Mouse (Mus musculus) gastrocnemius, adult 2 months (tissue): ENCODE measurements around the gene Fancc. TPM values are rescaled to one million over a fixed set of nuclear protein-coding genes. Genes with fewer than 3 reads are reported as not detected.

Source experiments
- DNase-seq: peaks from one replicate; pipeline ENCODE4 v3.0.0; 2022
- H3K27ac ChIP-seq: fragments of 200-600 bp; 2 replicates; pipeline ENCODE4 v1.8.1; 2022; ENCODE audit warnings: mild to moderate bottlenecking
- H3K4me3 ChIP-seq: fragments of 200-600 bp; 2 replicates; pipeline ENCODE4 v1.8.1; 2022; ENCODE audit warnings: mild to moderate bottlenecking, moderate library complexity
- CTCF ChIP-seq: fragments of 200-600 bp; IDR thresholded peaks from 2 replicates; pipeline ENCODE4 v1.8.1; 2022; ENCODE audit warnings: antibody characterized with exemption, mild to moderate bottlenecking, moderate library complexity
- intact Hi-C: fragments of 180-260 bp; cut with DNase I; formaldehyde crosslinking; loops from one replicate; pipeline ENCODE4 v1.15.1; 2025
- total RNA-seq, 2 experiments: library from RNA; stranded (reverse); gene quantifications; 2 replicates each; pipeline ENCODE4 v1.2.3; 2021

Gene Fancc
- total RNA-seq, 2 experiments from 2014 or later: 2.3 to 2.6 TPM

DNA sequence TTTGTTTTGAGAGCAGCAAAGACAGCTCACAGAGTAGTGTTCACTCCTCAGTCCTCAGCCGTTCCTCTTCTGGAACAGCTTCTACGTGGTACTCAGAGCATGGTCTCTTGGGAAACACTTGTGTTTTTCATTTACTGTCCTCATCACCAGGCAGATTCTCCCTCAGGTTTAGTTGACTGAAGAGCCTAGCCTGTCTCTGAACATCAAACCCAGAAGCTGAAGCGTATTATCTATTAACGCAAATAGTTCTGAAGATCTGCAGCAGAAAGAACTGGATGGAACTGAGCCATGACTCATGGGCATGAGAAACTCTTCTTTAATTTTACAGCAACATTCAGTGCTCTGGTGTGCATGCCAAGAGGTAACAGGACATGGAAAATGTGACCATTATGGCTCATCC is 147.0 kb downstream of the Fancc start:
- no peak for DNase-seq
- Histone ChIP-seq H3K4me3 (no peak overlapping the region), H3K27ac (no peak overlapping the region)
- TF ChIP-seq CTCF: no peak
- intact Hi-C loops: no loop called here

DNA sequence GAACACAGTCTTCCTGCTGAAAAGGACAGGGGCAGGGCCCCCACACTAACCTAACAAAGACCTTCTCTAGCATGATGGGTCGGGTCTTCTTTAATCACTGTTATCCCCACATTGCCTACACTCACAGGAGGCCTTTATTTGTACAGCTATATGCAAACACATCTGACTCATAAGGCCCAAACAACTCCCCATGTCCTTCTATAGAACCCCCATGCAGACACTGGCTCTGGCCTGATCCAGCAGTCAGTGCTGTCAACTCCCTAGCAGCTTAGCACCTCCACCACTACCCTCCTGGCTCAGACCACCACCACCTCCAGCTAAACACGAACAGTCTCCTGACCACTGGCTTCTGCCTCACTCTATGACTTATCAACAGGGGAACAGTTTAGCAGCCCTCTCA is 149.4 kb downstream of the Fancc start:
- H3K27ac ChIP-seq: no peak overlapping the region
- intact Hi-C loops: no loop called here
- TF ChIP-seq CTCF: no peak
- H3K4me3 ChIP-seq: no peak overlapping the region
- DNase-seq: no peak

DNA sequence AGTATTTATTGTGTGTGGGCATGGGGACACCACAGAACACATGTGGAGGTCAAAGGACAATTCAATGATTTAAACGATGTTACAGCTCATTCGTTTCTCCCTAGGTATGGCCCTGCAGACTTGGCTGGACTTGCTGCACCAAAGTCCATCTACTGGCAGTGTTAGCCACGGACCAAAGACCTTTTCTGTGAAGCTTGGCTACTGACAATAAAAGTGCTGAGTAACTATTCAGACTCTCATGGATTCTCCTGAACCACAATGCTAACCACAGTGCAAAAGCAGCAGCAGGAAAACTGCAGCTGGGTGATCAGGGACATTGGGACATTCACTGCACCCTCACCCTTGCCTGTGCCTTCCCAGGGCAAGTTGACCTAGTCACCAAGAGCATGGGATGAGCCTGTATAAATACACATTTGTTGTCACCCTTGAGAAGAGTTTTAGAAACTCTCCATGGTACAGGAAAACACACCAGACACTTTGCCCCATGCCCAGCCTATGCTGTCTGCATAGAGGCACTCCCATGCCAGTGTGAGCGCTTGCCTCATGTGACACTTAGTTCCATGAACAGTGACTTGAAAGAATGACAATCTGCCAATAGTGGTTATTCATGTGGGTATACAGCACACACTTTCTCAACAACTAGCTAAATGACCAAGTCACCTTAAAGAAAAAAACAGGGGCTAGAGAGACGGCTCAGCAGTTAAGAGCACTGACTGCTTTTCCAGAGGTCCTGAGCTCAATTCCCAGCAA is 151.4 kb downstream of the Fancc start:
- Histone ChIP-seq H3K27ac (no peak overlapping the region), H3K4me3 (no peak overlapping the region)
- no peak for DNase-seq
- no peak for TF ChIP-seq CTCF
- intact Hi-C loops: no loop called here

DNA sequence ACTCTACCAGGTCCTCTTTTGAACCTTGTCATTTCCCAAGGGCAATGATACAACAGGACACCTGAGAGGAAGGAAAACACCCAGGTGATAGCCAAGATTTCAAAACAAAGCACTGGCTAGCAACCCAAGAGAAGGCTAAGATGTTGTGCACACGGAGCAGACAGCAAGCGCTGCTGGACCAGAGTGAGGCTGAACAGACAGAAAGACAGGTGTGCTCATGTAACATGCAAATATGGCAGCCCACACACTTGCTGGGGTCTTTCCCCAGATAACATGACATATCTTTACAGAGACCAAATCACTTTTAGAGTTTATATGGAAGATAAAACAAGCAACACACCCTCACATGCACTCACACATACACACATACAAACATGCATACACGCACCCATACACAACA is 152.6 kb downstream of the Fancc start:
- no peak for TF ChIP-seq CTCF

DNA sequence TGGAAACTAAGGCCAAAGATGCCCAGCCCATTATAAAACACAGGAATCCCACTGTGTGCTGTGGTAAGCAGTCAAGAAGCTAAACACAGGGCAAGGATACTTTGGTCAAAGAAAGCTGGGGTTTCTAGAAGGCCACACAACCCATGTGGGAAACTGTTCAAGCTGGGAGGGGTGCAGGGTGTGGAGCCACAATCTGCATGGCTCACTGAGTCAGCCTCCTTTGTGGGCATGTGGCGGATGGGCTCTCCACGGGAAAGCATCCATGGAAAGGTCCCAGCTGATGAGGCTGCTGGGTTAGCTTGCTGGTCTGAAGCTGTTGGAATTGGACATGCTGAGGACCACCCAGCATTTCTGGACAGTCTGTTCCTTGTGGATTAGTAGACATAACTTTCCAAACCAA is 154.3 kb downstream of the Fancc start:
- no peak for TF ChIP-seq CTCF
- Histone ChIP-seq H3K4me3 (no peak overlapping the region), H3K27ac (no peak overlapping the region)
- no peak for DNase-seq
- intact Hi-C loops: no loop called here

More for the DNA sequence above, 152.6 kb downstream of the Fancc start:
- Histone ChIP-seq H3K4me3 (no peak overlapping the region), H3K27ac (no peak overlapping the region)
- intact Hi-C loops: no loop called here
- DNase-seq: no peak

DNA sequence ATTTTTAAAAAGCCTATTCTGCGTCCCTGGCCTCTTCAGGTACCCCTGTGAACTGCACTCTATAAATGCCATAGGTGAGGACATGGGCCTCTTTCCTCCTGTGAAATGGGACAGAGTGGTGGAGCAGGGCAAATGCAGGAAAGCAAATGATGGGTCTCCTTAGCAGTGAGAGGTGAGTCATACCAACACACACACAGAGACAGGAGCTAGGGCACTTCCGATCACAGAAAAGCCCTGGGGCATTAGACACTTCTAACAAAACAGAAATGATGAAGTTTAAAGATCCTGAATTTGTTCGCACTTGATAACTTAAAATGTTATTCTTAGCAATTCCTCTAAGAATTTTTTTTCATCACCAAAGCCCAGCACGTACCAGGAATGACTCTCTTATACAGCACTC is 157.1 kb downstream of the Fancc start:
- TF ChIP-seq CTCF: no peak
- Histone ChIP-seq H3K27ac (no peak overlapping the region), H3K4me3 (no peak overlapping the region)
- DNase-seq: no peak
- intact Hi-C loops: no loop called here

DNA sequence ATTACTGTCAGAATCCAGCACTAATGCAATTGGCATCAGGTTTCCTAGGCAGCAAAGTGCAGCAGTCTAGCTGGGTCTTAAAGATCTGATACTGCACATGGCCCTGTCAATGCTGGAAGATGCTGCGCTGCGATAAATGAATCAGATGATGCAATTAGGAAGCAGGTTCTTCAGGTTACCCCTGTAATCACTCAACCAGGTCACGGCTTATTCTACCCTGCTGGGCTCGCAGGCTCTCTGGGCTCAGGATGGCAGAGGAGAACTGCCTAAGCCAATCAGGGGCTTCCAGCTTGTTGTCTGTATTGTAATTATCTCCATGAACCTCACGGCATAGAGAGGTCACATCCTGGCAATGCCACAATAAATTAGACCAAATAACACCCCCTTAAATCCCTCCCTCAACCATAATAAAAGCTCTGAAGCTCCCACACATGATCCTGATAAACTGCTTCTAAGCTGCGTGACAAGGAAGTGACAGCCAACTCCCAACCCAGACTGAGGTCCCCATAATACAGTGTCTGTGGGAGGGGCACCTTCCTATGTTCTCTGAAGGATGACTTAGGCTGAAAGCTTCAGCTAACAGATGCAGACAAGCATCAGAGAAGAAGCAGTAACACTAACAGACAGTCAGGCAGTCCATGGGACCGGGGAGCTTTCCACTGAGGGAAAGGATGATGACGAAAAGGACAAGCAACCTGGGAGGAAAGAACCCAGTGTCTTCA is 159.7 kb downstream of the Fancc start:
- no peak for DNase-seq
- Histone ChIP-seq H3K27ac (no peak overlapping the region), H3K4me3 (no peak overlapping the region)
- no peak for TF ChIP-seq CTCF
- intact Hi-C loops: no loop called here

DNA sequence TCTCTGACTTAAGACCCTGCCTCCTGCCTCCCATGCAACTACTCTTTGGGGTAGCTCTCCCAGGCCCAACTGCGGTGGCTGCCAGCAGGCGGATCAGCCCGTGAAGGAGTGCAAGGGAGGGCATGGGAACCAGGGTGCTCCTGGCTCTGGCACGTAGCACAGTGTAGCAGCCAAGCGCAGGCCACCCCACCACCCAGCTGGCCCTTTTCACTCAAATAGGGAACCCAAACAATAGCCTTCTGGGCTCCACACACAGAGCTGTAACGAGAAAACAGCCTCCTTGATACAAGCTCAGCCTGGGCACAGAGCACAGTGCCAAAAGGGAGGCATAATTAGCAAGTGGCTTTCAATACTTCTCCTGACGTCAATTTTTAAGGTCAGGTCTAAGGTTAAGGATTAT is 160.7 kb downstream of the Fancc start:
- Histone ChIP-seq H3K27ac (peak overlapping the region; percentile 6; the same call in 1 of the 2 replicates), H3K4me3 (no peak overlapping the region)
- DNase-seq: peak; percentile 42
- no peak for TF ChIP-seq CTCF
- intact Hi-C loops: no loop called here

DNA sequence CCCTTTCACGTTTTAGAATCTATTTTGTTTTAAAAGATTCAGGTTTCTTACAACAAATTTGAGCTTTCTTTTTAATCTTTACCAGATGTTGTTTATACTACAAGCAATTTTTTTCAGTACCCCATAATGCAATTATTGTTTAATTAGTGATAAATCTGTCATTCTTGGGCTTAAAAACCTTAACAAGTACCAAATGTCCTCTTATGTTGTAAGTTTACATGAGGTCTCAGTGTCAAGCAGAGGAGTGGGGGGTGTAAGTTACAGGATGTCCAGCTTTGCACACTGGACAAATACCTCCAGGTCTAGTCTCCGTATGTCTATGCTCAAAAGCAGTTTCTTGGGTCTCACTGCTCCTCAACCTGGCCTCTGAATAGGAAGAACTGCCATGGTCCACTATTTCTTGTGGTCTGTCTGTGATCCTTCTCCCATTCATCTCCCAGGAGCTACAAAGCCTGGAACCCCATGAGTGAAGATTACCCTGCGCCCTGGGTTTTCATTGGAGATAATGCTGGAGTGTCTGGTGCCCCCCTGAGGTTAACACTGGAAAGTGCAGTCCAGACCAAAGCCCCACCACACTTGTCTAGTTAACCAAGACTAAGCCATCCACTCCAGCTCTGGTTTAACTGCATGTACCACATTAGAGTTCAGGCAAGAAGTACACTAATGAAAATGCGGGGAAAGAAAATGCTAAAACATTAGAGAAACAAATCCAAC is 161.5 kb downstream of the Fancc start:
- peak; percentile 81 for TF ChIP-seq CTCF
- H3K27ac ChIP-seq: peak overlapping the region; percentile 6; the same call in 1 of the 2 replicates
- no peak overlapping the region for H3K4me3 ChIP-seq
- intact Hi-C loops: loop anchor here (1.0 kb wide), 1 partner anchor 409 kb away; no protein-coding TSS in a partner anchor
- DNase-seq: peak; percentile 53

DNA sequence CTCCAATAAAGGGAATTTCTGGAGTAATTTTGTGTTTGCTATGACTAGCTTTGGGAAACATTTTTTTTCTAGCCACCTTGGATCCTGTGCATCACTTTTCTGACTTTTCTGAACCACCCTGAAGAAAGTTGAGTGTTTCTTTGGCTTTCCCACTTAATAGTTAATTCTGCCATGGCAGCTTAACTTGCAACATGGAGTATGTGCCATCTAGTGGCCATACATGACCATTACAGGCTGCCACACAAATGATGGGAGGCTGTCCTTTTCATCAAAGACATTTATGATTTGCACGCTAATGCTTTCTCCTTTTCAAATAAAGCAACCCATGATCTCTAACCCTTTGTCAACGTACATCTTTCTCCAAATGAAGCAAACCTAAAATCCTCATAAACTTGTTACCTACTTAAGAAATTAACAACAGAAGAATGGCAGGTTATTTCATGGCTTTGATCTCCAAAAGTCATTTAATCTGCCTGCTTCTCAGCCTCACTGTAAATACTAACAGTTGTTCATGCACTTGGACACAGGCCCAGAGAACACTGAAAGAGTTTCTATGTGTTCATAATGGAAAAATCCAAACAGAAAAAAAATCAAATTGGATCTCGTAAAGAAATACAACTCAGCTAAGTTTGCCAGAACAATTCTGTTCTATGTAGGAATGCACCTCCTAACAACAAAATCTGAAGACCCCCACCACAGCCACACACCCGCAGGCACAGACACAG is 164.3 kb downstream of the Fancc start:
- TF ChIP-seq CTCF: peak; percentile 98
- peak; percentile 61 for DNase-seq
- intact Hi-C loops: no loop called here
- Histone ChIP-seq H3K4me3 (no peak overlapping the region), H3K27ac (peak overlapping the region; percentile 12; the same call in 1 of the 2 replicates)

DNA sequence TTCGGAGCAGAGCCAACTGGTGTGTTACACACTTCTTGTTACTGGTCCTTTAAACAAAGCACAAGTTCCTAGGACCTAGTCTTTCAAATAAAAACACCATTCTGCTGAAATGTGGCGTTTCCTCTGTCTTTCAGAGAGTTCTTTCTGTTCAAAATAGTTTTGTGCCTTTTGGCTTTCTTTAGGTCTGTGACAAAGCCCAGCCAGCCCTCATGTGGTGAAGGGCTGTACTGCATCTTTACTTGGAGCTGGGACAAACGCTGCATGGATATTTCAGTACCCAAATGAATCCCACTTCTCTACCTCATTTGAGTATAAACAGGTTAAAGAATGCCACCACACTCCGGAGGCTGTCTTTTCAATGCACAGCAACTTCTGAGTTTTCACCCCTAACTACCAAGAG is 165.7 kb downstream of the Fancc start:
- Histone ChIP-seq H3K4me3 (no peak overlapping the region), H3K27ac (peak overlapping the region; percentile 51)
- peak; percentile 91 for TF ChIP-seq CTCF
- intact Hi-C loops: loop anchor here (1.0 to 2.0 kb wide), 2 partner anchors 91 to 285 kb away; no protein-coding TSS in a partner anchor
- peak; percentile 71 for DNase-seq

DNA sequence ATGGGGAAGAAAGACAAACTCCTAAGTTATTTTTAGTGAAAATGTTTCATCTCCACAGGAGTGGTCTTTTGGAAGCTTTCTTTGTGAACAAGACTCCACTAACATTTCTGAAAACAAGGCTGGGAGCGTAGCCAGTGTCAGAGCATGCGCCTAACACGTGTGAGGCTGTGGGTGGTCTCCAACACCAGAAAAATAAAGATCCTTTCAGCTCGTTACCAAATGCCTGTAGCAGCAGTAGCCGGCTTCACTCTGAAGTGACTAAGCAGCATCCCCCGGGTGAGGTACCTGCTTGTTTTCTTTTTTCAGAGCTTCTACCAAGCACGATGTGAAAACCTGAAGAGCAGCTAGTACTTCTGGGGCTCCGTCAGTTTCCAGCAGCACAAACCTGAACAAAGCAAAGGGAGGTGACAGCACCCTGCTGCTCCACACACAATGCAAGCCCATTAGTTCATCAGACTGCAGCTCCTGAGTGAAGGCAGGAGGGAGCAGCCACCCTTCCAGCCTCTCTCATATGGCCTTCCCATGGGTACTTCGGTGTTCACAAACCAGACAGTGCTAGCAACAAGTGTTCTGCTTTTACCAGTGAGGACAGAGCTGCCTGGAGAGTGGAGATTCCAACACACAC is 166.7 kb downstream of the Fancc start:
- Histone ChIP-seq H3K4me3 (no peak overlapping the region), H3K27ac (peak overlapping the region; percentile 51)
- TF ChIP-seq CTCF: no peak
- no peak for DNase-seq
- intact Hi-C loops: loop anchor here (2.0 kb wide), 1 partner anchor 90 kb away; no protein-coding TSS in a partner anchor
